Mouse (Mus musculus): ENCODE measurements around the gene Wdr95. TPM values are rescaled to one million over a fixed set of nuclear protein-coding genes. Genes with fewer than 3 reads are reported as not detected.

Gene Wdr95
- total RNA-seq, 1 experiment from 2014 or later = not detected

GRCm38 (mm10) chr5:149634409-149635035 lies 106.0 kb downstream of the Wdr95 start:
- no peak for DNase-seq

GRCm38 (mm10) chr5:149635556-149635955 lies 107.1 kb downstream of the Wdr95 start:
- peak; percentile 49 for DNase-seq

- DNase-seq = peak; percentile 98
These were observed 107.8 kb downstream of the Wdr95 start, which contains the start of gene Hsph1 for GRCm38 (mm10) chr5:149636075-149636920. TSS of gene Hsph1 (minus strand) at chr5:149636376.

- DNase-seq = no peak
These were observed 108.8 kb downstream of the Wdr95 start for GRCm38 (mm10) chr5:149637306-149637705.

- DNase-seq = no peak
These were observed 112.9 kb downstream of the Wdr95 start for GRCm38 (mm10) chr5:149641277-149641892.

- DNase-seq = no peak
These were observed 113.9 kb downstream of the Wdr95 start for GRCm38 (mm10) chr5:149642366-149642765.

GRCm38 (mm10) chr5:149642783-149643509 lies 114.5 kb downstream of the Wdr95 start:
- DNase-seq = no peak

GRCm38 (mm10) chr5:149647367-149648115 lies 119.1 kb downstream of the Wdr95 start:
- no peak for DNase-seq

GRCm38 (mm10) chr5:149648196-149648595 lies 119.7 kb downstream of the Wdr95 start:
- DNase-seq = peak; percentile 52

GRCm38 (mm10) chr5:149648895-149649406 lies 120.5 kb downstream of the Wdr95 start:
- DNase-seq = no peak

- peak; percentile 41 for DNase-seq
These were observed 121.2 kb downstream of the Wdr95 start for GRCm38 (mm10) chr5:149649499-149650178.

GRCm38 (mm10) chr5:149650179-149650553 lies 121.7 kb downstream of the Wdr95 start:
- DNase-seq = no peak

- DNase-seq = no peak
These were observed 127.2 kb downstream of the Wdr95 start for GRCm38 (mm10) chr5:149655636-149656035.

- DNase-seq = no peak
These were observed 129.5 kb downstream of the Wdr95 start for GRCm38 (mm10) chr5:149658022-149658421.

GRCm38 (mm10) chr5:149658741-149659413 lies 130.4 kb downstream of the Wdr95 start:
- no peak for DNase-seq

GRCm38 (mm10) chr5:149659414-149659780 lies 130.9 kb downstream of the Wdr95 start:
- no peak for DNase-seq

GRCm38 (mm10) chr5:149661428-149661827 lies 132.9 kb downstream of the Wdr95 start:
- DNase-seq = no peak
